Mouse (Mus musculus): Measurements from ENCODE around the gene Omt2a.
"Not testable (repeated sequence)": the region's sequence is repeated elsewhere in the genome, so short reads cannot be mapped to it uniquely, and the experiment has no call there.

Omt2a gene

GRCm38 (mm10) chr9:78314696-78315095 lies at the start of gene Omt2a:
TSS of gene Omt2a (minus strand) at chr9:78314796.
- DNase-seq (ENCODE audit: low spot score in 2 of 2), result no peak

DNA sequence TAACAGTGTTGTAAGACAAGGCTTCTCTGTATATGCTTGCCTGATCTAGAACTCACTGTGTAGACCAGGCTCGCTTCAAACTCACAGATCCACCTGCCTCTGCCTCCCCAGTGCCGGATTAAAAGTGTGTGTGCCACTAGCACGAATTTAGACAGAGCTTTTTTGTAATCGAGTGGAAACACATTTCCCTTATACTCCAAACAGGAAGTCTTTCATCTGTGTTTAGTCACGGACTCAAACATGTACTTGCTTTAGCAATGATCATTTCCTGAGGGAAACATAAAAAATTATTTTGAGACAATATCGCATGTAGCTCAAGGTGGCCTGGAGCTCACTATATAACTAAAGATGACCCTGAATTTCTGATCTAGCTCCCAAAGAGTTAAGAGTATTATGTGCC lies 48.8 kb upstream of the Omt2a start:
- DNase-seq (ENCODE audit: low spot score in 2 of 2), result no peak

DNA sequence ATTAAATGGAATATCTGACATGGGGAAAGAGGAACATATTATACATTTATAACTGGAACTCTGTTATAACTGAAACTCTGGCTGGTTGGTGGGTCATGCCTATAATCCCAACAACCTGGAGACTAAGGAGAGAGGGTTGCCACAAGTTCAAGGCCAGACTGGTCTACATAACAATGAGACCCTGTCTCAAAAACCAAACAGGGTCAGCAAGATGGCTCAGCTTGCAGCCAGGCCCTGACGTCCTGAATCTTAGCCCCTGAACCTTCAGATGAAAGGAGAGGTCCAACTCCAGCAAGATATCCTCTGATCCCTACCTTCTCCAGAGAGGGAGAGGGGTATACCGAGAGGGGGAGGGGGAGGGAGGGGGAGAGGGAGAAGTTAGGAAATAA lies 45.9 kb upstream of the Omt2a start:
- DNase-seq (ENCODE audit: low spot score in 2 of 2), result no peak

- no peak for DNase-seq (ENCODE audit: low spot score in 2 of 2)
Observed at GRCm38 (mm10) chr9:78359750-78360483, 45.3 kb upstream of the Omt2a start.

- DNase-seq (ENCODE audit: low spot score in 2 of 2), result peak; percentile 46 to 63
Observed at GRCm38 (mm10) chr9:78358053-78358452, 43.5 kb upstream of the Omt2a start.

DNA sequence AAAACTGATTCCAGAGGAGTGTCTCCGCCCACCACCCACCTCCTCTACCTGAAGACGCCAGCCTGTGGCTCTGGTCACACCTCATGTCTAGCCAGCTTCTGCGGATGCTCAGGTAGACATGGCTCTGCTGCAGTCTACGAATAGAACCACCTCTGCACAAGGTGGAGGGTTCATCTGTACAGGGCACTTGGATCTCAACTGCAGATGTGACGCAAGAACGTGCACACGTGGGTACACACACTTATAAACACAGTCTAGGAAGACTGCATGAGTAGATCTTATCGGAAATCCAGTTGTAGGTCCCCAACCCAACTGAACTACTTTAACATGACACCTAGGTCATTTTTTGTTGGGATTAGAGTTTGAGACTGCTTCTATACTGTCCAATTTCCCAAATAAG lies 41.0 kb upstream of the Omt2a start, which contains the start of gene Gsta2:
TSS of gene Gsta2 (minus strand) at position 178 of the 400 bp plus-strand sequence.
- DNase-seq (ENCODE audit: low spot score in 2 of 2), result no peak

DNA sequence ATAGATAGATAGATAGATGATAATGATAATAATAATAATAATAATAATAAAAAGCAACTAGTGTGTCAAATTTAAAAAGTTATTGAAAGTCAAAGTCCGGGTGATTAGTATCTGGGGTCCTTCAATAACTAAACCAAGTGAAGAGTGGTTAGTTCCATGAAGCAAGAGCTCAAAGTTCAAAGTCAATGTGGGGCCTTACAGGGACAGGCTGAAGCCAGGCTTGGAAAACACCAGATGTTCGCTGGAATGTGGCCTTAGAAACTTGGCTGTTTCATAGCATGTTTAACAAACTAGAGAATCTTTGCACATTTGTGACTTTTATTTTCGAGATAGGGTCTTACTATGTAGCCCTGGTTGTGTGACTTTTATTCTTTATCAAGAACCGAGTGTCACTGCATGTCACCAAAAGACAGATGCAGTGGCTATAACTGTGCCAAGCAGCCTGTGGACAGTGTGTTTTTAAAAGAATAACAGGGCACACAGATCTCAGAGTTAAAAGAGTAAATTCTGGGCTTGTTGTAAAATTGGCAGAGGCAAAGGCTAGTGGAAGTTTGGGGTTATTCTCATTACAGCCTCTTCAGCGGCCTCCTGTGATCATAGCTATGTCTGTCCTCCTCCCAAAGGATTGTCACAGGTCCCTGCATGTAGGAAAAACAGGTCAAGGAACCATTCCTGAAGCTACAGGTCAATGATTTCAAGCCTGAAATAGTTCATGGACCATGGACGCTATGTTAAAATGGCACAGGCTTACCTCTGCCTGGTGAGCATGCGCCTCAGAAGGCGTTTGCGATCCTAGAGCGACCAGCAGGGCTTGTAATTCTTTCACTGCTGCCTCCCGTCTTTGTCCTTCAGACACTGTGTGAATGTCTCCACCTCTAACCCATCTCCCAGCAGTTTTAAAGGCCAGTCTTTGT lies 40.3 kb upstream of the Omt2a start:
- DNase-seq (ENCODE audit: low spot score in 2 of 2), result no peak

GRCm38 (mm10) chr9:78351504-78352220 lies 37.1 kb upstream of the Omt2a start:
- DNase-seq (ENCODE audit: low spot score in 2 of 2), result no peak

- DNase-seq (ENCODE audit: low spot score in 2 of 2), result not testable (repeated sequence)
Observed at GRCm38 (mm10) chr9:78350007-78350406, 35.4 kb upstream of the Omt2a start.

- DNase-seq (ENCODE audit: low spot score in 2 of 2), result not testable (repeated sequence)
Observed at GRCm38 (mm10) chr9:78349141-78349540, 34.5 kb upstream of the Omt2a start.

DNA sequence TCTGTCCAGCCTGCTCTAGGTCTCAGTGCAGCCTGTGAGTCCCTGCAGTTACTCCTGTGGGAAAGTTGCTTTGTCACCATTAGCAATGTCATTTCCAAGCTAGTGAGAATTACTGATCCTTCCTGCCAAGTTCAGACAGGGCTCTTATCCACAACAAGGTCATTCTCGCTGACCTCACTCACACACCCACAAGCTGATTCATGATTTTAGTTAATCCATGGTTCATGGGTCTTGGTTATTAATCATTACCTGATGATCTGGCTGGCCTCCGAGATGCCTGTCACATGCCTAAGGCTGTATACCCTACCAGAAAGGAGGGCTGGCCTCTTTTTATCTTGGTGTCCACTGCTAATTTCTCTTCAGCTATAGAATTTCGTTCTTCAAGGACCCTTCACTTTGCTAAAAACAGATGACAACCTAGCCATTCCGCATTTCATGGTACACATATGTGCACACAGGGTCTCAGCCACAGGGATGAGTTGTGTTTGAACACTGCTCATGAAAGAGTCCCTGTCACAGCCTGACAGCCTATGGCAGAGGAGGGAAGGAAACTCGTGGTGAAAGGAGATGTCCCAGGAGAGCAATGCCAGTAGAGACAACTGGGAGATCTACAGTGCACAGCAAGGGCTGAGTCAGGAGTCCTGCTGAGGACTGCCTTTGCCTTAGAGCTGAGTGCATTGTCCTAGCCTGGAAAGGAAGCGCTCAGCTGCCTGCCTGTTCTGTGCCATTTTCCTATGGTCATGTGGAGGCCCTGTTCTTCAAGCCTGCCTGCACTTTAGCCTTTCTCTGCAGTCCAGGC lies 33.8 kb upstream of the Omt2a start:
- DNase-seq (ENCODE audit: low spot score in 2 of 2), result peak; percentile 58

DNA sequence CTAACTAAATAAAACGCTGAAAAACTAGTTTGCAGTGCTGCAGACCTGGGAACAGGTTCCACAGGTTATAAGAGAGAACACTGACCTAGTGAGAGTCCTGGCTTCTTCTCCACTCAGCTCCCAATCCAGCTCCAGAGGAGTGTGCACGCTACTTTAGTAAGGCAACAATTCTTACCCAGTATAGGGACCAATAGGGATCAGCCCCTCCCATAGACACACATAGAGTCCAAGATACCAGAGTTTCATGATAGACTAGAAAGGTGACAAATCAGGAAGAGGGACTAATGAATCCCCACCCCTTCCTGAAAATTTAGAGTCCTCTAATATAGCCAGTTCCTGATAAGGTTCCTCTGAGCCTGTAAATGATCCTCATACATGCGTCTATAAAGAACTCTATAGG lies 32.4 kb upstream of the Omt2a start:
- DNase-seq (ENCODE audit: low spot score in 2 of 2), result peak in 1 of 2 experiments; percentile 5

GRCm38 (mm10) chr9:78345235-78345634 lies 30.6 kb upstream of the Omt2a start:
- DNase-seq (ENCODE audit: low spot score in 2 of 2), result not testable (repeated sequence)

GRCm38 (mm10) chr9:78343055-78343454 lies 28.5 kb upstream of the Omt2a start:
- not testable (repeated sequence) for DNase-seq (ENCODE audit: low spot score in 2 of 2)

- not testable (repeated sequence) for DNase-seq (ENCODE audit: low spot score in 2 of 2)
Observed at GRCm38 (mm10) chr9:78342494-78342893, 27.9 kb upstream of the Omt2a start.

DNA sequence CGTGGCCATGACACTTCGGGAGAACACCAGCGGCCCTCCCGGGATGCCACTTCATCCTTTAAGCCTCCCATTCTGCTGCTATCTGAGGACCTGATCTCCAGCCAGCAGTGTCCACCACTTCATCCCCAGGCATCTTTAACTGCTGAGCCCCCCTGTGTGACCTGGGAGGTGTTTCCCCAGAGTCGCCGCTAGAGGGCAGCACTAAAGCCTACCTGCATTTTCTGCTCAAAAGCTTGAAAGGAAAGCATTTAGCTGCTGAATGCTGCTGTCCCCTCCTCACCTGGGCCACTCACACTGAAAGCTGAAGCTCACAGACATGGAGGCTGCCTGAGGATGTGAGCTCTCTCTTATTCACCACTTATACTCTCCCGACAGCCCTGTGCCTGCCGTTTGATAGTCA lies 25.7 kb upstream of the Omt2a start:
- peak in 1 of 2 experiments; percentile 28 for DNase-seq (ENCODE audit: low spot score in 2 of 2)

DNA sequence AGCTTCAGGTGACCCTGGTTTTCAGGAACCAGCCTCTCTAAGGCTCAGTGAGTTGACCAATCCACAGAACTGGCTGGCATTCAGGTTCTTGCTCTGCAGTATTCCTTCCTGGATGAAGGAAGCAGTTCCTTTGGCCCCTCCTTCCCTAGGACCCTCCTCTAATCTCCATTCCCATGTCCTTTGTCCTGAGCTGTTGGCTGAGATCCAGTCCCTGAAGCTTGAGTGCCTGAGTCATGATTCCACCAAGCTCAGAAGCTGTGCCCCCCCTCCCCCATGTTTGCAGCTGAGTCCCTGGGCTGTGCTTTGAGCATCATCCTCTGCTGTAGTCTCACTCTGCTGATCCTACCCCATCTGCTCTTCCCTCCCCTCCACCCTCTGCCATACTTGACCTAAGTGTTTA lies 22.5 kb upstream of the Omt2a start:
- not testable (repeated sequence) for DNase-seq (ENCODE audit: low spot score in 2 of 2)

- not testable (repeated sequence) for DNase-seq (ENCODE audit: low spot score in 2 of 2)
Observed at GRCm38 (mm10) chr9:78327289-78327688, 12.7 kb upstream of the Omt2a start, which contains the start of gene Omt2b. TSS of gene Omt2b (plus strand) at chr9:78327589.

DNA sequence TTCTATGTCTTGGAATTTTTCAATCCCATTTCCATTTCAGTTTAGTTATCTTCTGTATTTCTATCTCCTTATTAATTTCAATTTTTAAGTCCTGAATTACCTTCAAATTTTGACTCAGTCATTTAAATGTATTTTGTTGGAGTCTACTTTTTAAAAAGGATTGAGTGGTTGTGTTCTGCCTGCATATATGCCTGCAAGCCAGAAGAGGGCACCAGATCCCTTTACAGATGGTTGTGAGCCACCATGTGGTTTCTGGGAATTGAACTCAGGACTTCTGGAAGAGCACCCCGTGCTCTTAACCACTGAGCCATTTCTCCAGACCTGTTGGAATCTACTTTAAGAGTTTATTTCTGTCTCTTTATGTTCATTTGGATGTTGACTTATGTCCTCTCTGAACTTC lies 4.9 kb upstream of the Omt2a start:
- DNase-seq (ENCODE audit: low spot score in 2 of 2), result no peak

- not testable (repeated sequence) for DNase-seq (ENCODE audit: low spot score in 2 of 2)
Observed at GRCm38 (mm10) chr9:78308122-78308521, 6.5 kb downstream of the Omt2a start.

DNA sequence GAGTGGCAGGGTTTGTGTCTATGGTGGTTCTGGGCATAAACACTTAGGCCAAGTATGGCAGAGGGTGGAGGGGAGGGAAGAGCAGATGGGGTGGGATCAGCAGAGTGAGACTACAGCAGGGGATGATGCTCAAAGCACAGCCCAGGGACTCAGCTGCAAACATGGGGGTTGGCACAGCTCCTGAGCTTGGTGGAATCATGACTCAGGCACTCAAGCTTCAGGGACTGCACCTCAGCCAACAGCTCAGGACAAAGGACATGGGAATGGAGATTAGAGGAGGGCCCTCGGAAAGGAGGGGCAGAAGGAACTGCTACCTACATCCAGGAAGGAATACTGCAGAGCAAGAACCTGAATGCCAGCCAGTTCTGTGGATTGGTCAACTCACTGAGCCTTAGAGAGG lies 15.5 kb downstream of the Omt2a start:
- DNase-seq (ENCODE audit: low spot score in 2 of 2), result not testable (repeated sequence)
